Mouse (Mus musculus) adrenal gland, postnatal 0 days (tissue): ENCODE results near the gene Tmc8. TPM values are rescaled to one million over a fixed set of nuclear protein-coding genes. Genes with fewer than 3 reads are reported as not detected.

ENCODE experiments used
- polyA plus RNA-seq: library from polyadenylated mRNA; unstranded; fragments of >200 nt; fragmentation: Nextera tagmentation; extraction: Ambion mirVana; gene quantifications from 2 replicates; pipeline ENCODE4 v1.2.1, GENCODE M21; 2015

Gene Tmc8
- polyA plus RNA-seq = 1.7 and 2.4 TPM in 2 replicates

DNA sequence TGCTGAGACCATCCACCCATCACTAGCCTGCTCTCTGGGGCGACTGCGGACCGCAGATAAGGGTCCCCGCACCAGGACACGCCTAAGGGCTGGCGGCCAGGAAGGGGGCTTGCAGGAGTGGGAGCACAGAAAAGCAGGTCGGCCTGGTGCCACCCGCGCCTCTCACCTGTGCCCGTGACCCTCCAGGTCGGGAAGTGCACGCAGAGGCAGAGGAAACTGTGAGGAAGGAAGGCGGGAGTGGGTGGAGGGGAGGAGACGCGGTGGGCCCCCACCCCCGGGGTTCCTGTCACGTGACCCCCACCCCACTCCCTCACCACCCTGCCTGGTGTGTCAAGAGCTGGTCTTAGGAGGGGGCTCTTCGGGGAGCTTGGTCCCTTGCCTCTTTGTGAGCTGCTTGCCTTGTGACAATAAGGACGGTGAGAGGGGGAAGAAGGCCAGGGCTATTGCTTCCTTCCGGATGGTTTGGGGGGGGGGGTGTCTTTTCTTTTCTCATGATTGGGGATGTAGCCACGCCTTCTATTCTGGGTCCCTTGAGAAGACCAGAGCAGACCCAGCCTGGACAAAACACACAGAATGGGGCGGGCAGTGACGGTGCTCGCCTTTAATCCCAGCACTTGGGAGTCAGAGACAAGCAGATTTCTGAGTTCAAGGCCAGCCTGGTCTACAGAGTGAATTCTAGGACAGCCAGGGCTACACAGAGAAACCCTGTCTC, at the start of gene Tmc8, which contains the start of gene Tmc6:
Gene Tmc8, plus strand, starts transcription at position 84 of the 712 bp plus-strand sequence.
Gene Tmc6, minus strand, starts transcription at position 206 of the 712 bp plus-strand sequence.

DNA sequence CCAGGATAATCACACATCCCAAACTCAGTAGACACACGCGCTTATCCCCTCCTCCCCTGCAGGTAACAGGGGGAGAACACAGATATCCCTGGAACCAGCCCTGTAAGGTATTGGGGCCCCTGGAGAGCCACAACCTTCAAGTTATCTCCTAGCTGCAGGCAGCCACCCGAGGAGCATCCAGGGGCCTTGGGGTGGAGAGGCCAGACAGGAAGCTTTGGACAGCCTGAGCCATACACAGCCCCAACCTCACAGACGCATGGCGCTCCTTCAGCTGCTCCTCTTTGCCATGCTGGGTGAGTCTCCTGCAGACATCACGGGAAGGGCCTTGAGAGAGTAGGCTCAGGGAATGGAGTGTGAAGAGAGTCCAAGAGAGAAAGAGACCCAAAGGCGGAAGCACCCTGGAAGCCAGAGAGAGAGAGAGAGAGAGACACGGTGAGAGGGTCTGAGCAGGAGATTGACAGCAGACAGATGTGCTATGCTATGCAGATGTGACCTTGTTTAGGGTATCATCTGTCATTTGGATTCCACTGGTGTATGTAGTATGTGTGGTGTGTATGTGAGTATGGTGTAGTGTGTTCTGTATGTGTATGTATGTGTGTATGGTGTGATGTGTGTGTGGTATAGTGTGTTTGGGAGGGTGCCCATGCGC, 15.8 kb downstream of the Tmc8 start, which contains the start of gene 6030468B19Rik:
Gene 6030468B19Rik, plus strand, starts transcription at position 150 of the 649 bp plus-strand sequence.

DNA sequence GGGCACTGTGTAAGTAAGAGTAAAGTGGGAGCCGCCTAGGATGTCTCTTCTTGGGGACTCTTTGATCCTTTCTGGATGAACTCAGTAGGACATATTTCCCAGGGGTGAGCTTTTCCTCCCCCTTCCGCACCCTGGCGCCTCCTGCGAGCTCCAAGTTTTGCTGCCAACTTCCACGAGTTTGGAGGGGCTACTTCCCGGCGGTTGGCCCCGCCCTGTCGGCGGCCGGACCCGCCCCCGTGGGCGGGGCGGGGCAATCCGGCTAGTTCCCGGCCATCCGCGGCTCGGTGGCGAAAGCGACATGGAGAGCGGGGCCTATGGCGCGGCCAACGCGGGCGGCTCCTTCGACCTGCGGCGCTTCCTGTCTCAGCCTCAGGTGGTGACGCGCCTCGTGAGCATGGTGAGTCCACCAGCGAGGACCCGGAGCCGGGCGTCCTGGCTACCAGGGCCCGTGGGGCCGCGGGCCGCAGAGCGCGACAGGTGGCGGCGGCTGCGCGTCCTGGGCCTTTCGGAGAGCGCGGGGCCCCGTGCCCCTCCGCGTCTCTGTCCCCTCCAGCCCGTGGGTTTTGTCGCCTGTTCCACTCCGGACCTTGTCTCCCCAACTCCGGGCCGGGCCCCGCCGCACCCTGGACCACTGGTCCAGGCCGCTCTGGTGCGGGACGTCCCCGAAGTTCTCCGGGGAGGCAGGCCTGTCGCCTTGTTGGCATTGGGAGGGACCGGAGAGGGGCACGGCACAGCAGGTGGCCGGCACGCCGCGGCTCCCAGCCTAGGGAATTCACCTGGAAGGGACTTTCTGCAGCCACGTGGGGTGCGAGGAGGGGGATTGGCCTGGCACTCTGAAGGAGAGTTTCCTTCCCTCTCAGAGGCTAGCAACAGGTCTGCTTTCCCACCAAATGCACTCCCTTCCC, 27.8 kb downstream of the Tmc8 start, which contains the start of the genes Gm20708 and Syngr2:
Gene Gm20708, plus strand, starts transcription at position 262 of the 905 bp plus-strand sequence.
Gene Syngr2, plus strand, starts transcription at position 262 of the 905 bp plus-strand sequence.

DNA sequence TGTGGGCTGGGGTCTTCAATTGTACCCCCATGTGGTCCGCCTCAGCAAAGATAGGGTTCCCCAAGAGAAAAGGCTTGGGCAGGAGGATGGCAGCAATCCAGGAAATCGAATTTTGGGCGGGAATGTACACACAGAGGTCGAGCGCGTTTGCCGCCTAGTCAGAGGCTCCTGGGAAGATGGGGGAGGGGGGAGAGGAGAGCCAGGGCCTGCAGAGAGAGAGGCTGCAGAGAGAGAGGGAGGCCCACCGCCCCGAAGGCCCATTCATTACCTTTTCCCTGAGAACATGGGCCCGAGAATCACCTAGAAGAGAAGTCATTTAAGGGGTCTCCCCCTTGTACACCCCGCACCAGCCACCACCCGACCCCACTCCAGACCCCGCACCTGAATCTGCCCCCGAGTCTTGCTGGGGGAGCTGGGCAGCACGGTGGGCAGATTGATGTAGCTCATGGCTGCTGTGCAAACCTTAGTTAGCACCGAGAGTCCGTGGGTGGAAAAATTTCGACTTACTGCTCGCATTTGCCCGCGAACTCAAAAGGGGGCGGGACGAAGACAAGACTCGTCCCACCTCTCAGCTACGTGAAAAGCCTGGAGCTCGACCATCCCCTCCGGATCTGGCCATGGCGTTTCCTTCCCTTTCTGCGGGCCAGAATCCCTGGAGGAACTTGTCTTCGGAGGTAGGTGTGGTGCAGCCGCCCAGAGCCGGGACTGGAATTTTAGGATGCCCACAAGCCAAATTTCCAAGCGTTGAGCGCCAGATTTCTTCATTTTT, 43.6 kb downstream of the Tmc8 start, which contains the start of the genes Afmid and Tk1:
Gene Afmid, plus strand, starts transcription at position 592 of the 769 bp plus-strand sequence.
Gene Tk1, minus strand, starts transcription at position 760 of the 769 bp plus-strand sequence.

Other genes starting within 250 kb of the Tmc8 start
- 6.2 and 7.7 TPM in 2 replicates for gene Tnrc6c, start 127.8 kb upstream of the Tmc8 start, polyA plus RNA-seq
- 14.8 and 32.8 TPM in 2 replicates for gene Tmc6, start 122 bp downstream of the Tmc8 start, polyA plus RNA-seq
- 1.8 and 2.9 TPM in 2 replicates for gene 6030468B19Rik, start 15.6 kb downstream of the Tmc8 start, polyA plus RNA-seq
- gene Gm20708, start 27.6 kb downstream of the Tmc8 start, polyA plus RNA-seq = 0.27 and 0.35 TPM in 2 replicates
- gene Syngr2, start 27.6 kb downstream of the Tmc8 start, polyA plus RNA-seq = 59.1 and 107 TPM in 2 replicates
- gene Afmid, start 43.8 kb downstream of the Tmc8 start, polyA plus RNA-seq = 6.8 and 10.0 TPM in 2 replicates
- gene Tk1, start 44.0 kb downstream of the Tmc8 start, polyA plus RNA-seq = 50.7 and 58.9 TPM in 2 replicates
- gene Birc5, start 67.2 kb downstream of the Tmc8 start, polyA plus RNA-seq = 81.9 and 86.7 TPM in 2 replicates
- gene Tmem235, start 78.7 kb downstream of the Tmc8 start, polyA plus RNA-seq = not detected in 2 replicates
- 8.6 and 17.1 TPM in 2 replicates for gene Tha1, start 91.4 kb downstream of the Tmc8 start, polyA plus RNA-seq
- gene Socs3, start 188.0 kb downstream of the Tmc8 start, polyA plus RNA-seq = 11.2 and 13.8 TPM in 2 replicates
- 29.1 and 35.0 TPM in 2 replicates for gene Pgs1, start 204.2 kb downstream of the Tmc8 start, polyA plus RNA-seq